Mouse (Mus musculus): Measurements from ENCODE around the gene Muc13. TPM values are rescaled to one million over a fixed set of nuclear protein-coding genes. Genes with fewer than 3 reads are reported as not detected.
A peak's percentile ranks its signal among the peaks of the same experiment; 100 is the strongest.

The Muc13 gene
- polyA plus RNA-seq, 1 experiment, result 0.02 TPM

- H3K79me2 ChIP-seq (ENCODE audit: control insufficient read depth, insufficient read depth), result peaks cover 57% of the 10 kb centered on the region
- H3K36me3 ChIP-seq (ENCODE audit: control insufficient read depth, insufficient read depth), result no peaks in the 10 kb centered on the region
- no peaks in the 10 kb centered on the region for H3K27me3 ChIP-seq (ENCODE audit: control insufficient read depth, insufficient read depth, insufficient read length)
- H3K79me3 ChIP-seq (ENCODE audit: low read depth), result peaks cover 34% of the 10 kb centered on the region
- H3K4me3 ChIP-seq (ENCODE audit: insufficient read depth, poor library complexity, severe bottlenecking), result peak overlapping the region; percentile 63
- H3ac ChIP-seq (ENCODE audit: control insufficient read depth, insufficient read length, low read depth), result peak overlapping the region; percentile 68
- TF ChIP-seq CEBPB (IDR thresholded peaks at IDR 0.05; ENCODE audit: low read depth), result no peak
- no peak for TF ChIP-seq USF1 (IDR thresholded peaks at IDR 0.05; ENCODE audit: low read depth)
- TF ChIP-seq MAX (IDR thresholded peaks at IDR 0.05), result no peak
- no peak for TF ChIP-seq MYOG (IDR thresholded peaks at IDR 0.05; ENCODE audit: control insufficient read depth, extremely low read depth, insufficient read length)
- TF ChIP-seq MYOD1 (IDR thresholded peaks at IDR 0.05; ENCODE audit: control insufficient read depth, insufficient read length, low read depth), result no peak
- TF ChIP-seq CTCF (IDR thresholded peaks at IDR 0.05; ENCODE audit: control insufficient read depth, insufficient read depth, insufficient read length), result no peak
- TF ChIP-seq FOSL1 (IDR thresholded peaks at IDR 0.05; ENCODE audit: insufficient read depth, low read length, poor library complexity, severe bottlenecking), result no peak
These were observed 36.8 kb downstream of the Muc13 start for GRCm38 (mm10) chr16:33830512-33831105.

GRCm38 (mm10) chr16:33832057-33832456, 38.2 kb downstream of the Muc13 start:
- Histone ChIP-seq H3K79me3 (ENCODE audit: low read depth) (peaks cover 39% of the 10 kb centered on the region), H3K27me3 (ENCODE audit: control insufficient read depth, insufficient read depth, insufficient read length) (no peaks in the 10 kb centered on the region), H3K4me3 (ENCODE audit: insufficient read depth, poor library complexity, severe bottlenecking) (no peak overlapping the region), H3K79me2 (ENCODE audit: control insufficient read depth, insufficient read depth) (peaks cover 65% of the 10 kb centered on the region), H3K36me3 (ENCODE audit: control insufficient read depth, insufficient read depth) (no peaks in the 10 kb centered on the region), H3ac (ENCODE audit: control insufficient read depth, insufficient read length, low read depth) (no peak overlapping the region)
- TF ChIP-seq CTCF (IDR thresholded peaks at IDR 0.05; ENCODE audit: control insufficient read depth, insufficient read depth, insufficient read length) (no peak), MAX (IDR thresholded peaks at IDR 0.05) (no peak), FOSL1 (IDR thresholded peaks at IDR 0.05; ENCODE audit: insufficient read depth, low read length, poor library complexity, severe bottlenecking) (no peak), CEBPB (IDR thresholded peaks at IDR 0.05; ENCODE audit: low read depth) (no peak), USF1 (IDR thresholded peaks at IDR 0.05; ENCODE audit: low read depth) (no peak), MYOG (IDR thresholded peaks at IDR 0.05; ENCODE audit: control insufficient read depth, extremely low read depth, insufficient read length) (no peak), MYOD1 (IDR thresholded peaks at IDR 0.05; ENCODE audit: control insufficient read depth, insufficient read length, low read depth) (no peak)

GRCm38 (mm10) chr16:33832728-33833428, 39.0 kb downstream of the Muc13 start:
- H3K79me2 ChIP-seq (ENCODE audit: control insufficient read depth, insufficient read depth), result peaks cover 73% of the 10 kb centered on the region
- no peak overlapping the region for H3ac ChIP-seq (ENCODE audit: control insufficient read depth, insufficient read length, low read depth)
- peaks cover 42% of the 10 kb centered on the region for H3K79me3 ChIP-seq (ENCODE audit: low read depth)
- TF ChIP-seq CEBPB (IDR thresholded peaks at IDR 0.05; ENCODE audit: low read depth) (no peak), MAX (IDR thresholded peaks at IDR 0.05) (no peak), MYOG (IDR thresholded peaks at IDR 0.05; ENCODE audit: control insufficient read depth, extremely low read depth, insufficient read length) (no peak), MYOD1 (IDR thresholded peaks at IDR 0.05; ENCODE audit: control insufficient read depth, insufficient read length, low read depth) (no peak), USF1 (IDR thresholded peaks at IDR 0.05; ENCODE audit: low read depth) (no peak), CTCF (IDR thresholded peaks at IDR 0.05; ENCODE audit: control insufficient read depth, insufficient read depth, insufficient read length) (no peak), FOSL1 (IDR thresholded peaks at IDR 0.05; ENCODE audit: insufficient read depth, low read length, poor library complexity, severe bottlenecking) (no peak)
- H3K4me3 ChIP-seq (ENCODE audit: insufficient read depth, poor library complexity, severe bottlenecking), result no peak overlapping the region
- no peaks in the 10 kb centered on the region for H3K27me3 ChIP-seq (ENCODE audit: control insufficient read depth, insufficient read depth, insufficient read length)
- no peaks in the 10 kb centered on the region for H3K36me3 ChIP-seq (ENCODE audit: control insufficient read depth, insufficient read depth)

DNA sequence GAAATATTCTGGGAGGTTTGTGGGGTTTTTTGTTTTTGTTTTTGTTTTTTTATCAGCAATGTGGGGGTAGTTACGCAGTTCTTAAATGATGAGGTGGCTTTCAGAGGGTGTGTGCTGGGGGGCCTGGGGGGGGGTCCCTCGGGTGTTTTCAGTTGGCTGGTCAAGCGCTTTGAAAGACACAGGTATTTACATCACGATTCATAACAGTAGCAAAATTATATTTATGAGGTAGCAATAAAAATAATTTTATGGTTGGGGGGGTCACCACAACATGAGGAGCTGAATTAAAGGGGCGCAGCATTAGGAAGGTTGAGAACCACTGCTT, 39.6 kb downstream of the Muc13 start:
- no peak overlapping the region for H3ac ChIP-seq (ENCODE audit: control insufficient read depth, insufficient read length, low read depth)
- H3K79me3 ChIP-seq (ENCODE audit: low read depth), result peaks cover 47% of the 10 kb centered on the region
- H3K79me2 ChIP-seq (ENCODE audit: control insufficient read depth, insufficient read depth), result peaks cover 78% of the 10 kb centered on the region
- H3K27me3 ChIP-seq (ENCODE audit: control insufficient read depth, insufficient read depth, insufficient read length), result no peaks in the 10 kb centered on the region
- no peak overlapping the region for H3K4me3 ChIP-seq (ENCODE audit: insufficient read depth, poor library complexity, severe bottlenecking)
- TF ChIP-seq CTCF (IDR thresholded peaks at IDR 0.05; ENCODE audit: control insufficient read depth, insufficient read depth, insufficient read length) (no peak), MYOG (IDR thresholded peaks at IDR 0.05; ENCODE audit: control insufficient read depth, extremely low read depth, insufficient read length) (no peak), CEBPB (IDR thresholded peaks at IDR 0.05; ENCODE audit: low read depth) (no peak), FOSL1 (IDR thresholded peaks at IDR 0.05; ENCODE audit: insufficient read depth, low read length, poor library complexity, severe bottlenecking) (no peak), USF1 (IDR thresholded peaks at IDR 0.05; ENCODE audit: low read depth) (no peak), MAX (IDR thresholded peaks at IDR 0.05) (no peak), MYOD1 (IDR thresholded peaks at IDR 0.05; ENCODE audit: control insufficient read depth, insufficient read length, low read depth) (no peak)
- H3K36me3 ChIP-seq (ENCODE audit: control insufficient read depth, insufficient read depth), result no peaks in the 10 kb centered on the region

GRCm38 (mm10) chr16:33833781-33834482, 40.1 kb downstream of the Muc13 start:
- TF ChIP-seq FOSL1 (IDR thresholded peaks at IDR 0.05; ENCODE audit: insufficient read depth, low read length, poor library complexity, severe bottlenecking) (no peak), CEBPB (IDR thresholded peaks at IDR 0.05; ENCODE audit: low read depth) (no peak), MYOG (IDR thresholded peaks at IDR 0.05; ENCODE audit: control insufficient read depth, extremely low read depth, insufficient read length) (no peak), MAX (IDR thresholded peaks at IDR 0.05) (no peak), USF1 (IDR thresholded peaks at IDR 0.05; ENCODE audit: low read depth) (no peak), MYOD1 (IDR thresholded peaks at IDR 0.05; ENCODE audit: control insufficient read depth, insufficient read length, low read depth) (no peak), CTCF (IDR thresholded peaks at IDR 0.05; ENCODE audit: control insufficient read depth, insufficient read depth, insufficient read length) (no peak)
- H3ac ChIP-seq (ENCODE audit: control insufficient read depth, insufficient read length, low read depth), result no peak overlapping the region
- peaks cover 52% of the 10 kb centered on the region for H3K79me3 ChIP-seq (ENCODE audit: low read depth)
- H3K27me3 ChIP-seq (ENCODE audit: control insufficient read depth, insufficient read depth, insufficient read length), result no peaks in the 10 kb centered on the region
- H3K4me3 ChIP-seq (ENCODE audit: insufficient read depth, poor library complexity, severe bottlenecking), result no peak overlapping the region
- H3K36me3 ChIP-seq (ENCODE audit: control insufficient read depth, insufficient read depth), result no peaks in the 10 kb centered on the region
- H3K79me2 ChIP-seq (ENCODE audit: control insufficient read depth, insufficient read depth), result peaks cover 83% of the 10 kb centered on the region
